Mouse (Mus musculus): ENCODE data around the gene Zbtb38. TPM values are rescaled to one million over a fixed set of nuclear protein-coding genes. Genes with fewer than 3 reads are reported as not detected.

The Zbtb38 gene
- 17.2 TPM for polyA plus RNA-seq (2015; fragmentation: Illumina TruSeq; extraction: RNeasy Lipid Tissue Mini Kit (QIAGEN cat#74804); ENCODE audit: insufficient read depth, low replicate concordance)

DNA sequence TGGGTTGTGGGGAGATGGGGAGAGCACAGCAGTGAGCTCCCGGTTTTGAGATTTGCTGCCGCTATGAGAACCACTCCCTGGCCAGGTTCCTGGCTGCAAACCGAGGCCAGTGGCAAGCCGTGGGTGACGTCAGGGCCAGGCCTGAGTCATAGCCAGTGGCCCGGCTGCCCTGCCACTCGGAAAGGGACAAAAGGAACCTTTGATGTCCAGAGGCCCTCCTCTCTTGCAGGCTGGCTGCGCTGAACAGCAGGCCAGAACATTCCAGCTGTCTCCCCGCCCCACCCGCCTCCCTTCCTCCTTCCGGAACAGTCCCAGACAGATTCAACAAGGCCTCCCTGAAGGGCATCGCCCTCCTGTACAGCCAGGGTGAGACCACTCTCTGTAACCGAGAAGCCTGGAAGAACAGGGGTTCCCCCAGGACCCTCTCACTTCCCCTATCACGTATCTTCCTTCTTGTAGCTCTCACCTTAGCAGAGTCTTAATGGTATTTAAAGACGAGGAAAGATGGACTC is at the start of gene Zbtb38:
Gene Zbtb38, minus strand, starts transcription at position 229 of the 512 bp plus-strand sequence.

Other genes with a start within 250 kb of the Zbtb38 start
- gene Gm28729, start 227.6 kb downstream of the Zbtb38 start, polyA plus RNA-seq (2015; fragmentation: Illumina TruSeq; extraction: RNeasy Lipid Tissue Mini Kit (QIAGEN cat#74804); ENCODE audit: insufficient read depth, low replicate concordance), result not detected
- gene Rasa2, start 121.2 kb downstream of the Zbtb38 start, polyA plus RNA-seq (2015; fragmentation: Illumina TruSeq; extraction: RNeasy Lipid Tissue Mini Kit (QIAGEN cat#74804); ENCODE audit: insufficient read depth, low replicate concordance), result 30.4 TPM
- gene Pxylp1, start 139.8 kb upstream of the Zbtb38 start, polyA plus RNA-seq (2015; fragmentation: Illumina TruSeq; extraction: RNeasy Lipid Tissue Mini Kit (QIAGEN cat#74804); ENCODE audit: insufficient read depth, low replicate concordance), result 7.1 TPM

Measured in spleen, adult 10 weeks (tissue).